18 mouse cellular contexts compared by ENCODE assay signal in the genomic region with DNA sequence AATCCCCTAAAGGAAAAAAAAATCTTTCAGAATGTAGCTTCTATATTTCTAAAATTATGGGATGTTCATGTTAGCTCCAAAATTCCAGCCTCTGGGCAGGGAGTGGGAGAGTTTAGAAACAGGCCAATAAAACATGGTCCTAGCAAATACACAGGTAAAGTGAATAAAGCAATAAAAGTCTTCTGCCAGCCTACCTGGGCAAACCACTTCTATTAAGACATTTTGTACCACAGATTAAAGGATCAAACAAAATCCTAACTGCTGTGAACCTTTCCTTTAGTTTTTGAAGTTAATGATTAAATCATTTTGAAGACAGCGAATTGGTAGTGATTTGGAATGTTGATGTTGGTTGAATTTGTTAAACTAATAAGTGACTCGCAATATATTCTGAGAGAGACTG.
DNase-seq lines count a peak whose midpoint lies in the region; ATAC-seq and TF ChIP-seq lines count a peak whose summit lies in the region.
"Had no signal": no experiment of that assay in that cellular context is flagged by ENCODE, and none has a peak within 500 bp of the region (broad histone marks: within the 10 kb centered on the region; RNA-seq: fewer than 3 reads in every experiment).

No protein-coding gene starts in this region.

- H3K4me1 ChIP-seq in liver, adult 2 months (ENCODE audit: control insufficient read depth, insufficient read depth, low read length): peaks cover 7% of the 10 kb centered on the region
- H3K4me1 ChIP-seq in liver, embryonic 12.5 days: no peaks in the 10 kb centered on the region
- H3K4me1 ChIP-seq in intestine, embryonic 15.5 days (replicated peaks): 0 out of 2 replicates have a peak, but pooled peaks cover 2% of the 10 kb centered on the region
- H3K4me1 ChIP-seq in intestine, postnatal 0 days (replicated peaks; ENCODE audit: control insufficient read depth, insufficient read depth, low read length): no peaks in the 10 kb centered on the region
- H3K4me1 ChIP-seq: embryonic facial prominence, embryonic 12.5 days; forebrain, embryonic 13.5 days; forebrain, embryonic 15.5 days had no signal

- TF ChIP-seq CTCF in liver, adult 2 months (IDR thresholded peaks at IDR 0.05; ENCODE audit: low read depth, low read length): no peak
- TF ChIP-seq CTCF in intestine, postnatal 0 days (IDR thresholded peaks at IDR 0.05; ENCODE audit: low read depth): no peak

- no peak overlapping the region for H3K4me2 ChIP-seq in liver, embryonic 12.5 days
- no peak overlapping the region for H3K4me2 ChIP-seq in intestine, embryonic 15.5 days (replicated peaks)
- H3K4me2 ChIP-seq in intestine, postnatal 0 days (replicated peaks; ENCODE audit: low read depth): no peak overlapping the region
- H3K4me2 ChIP-seq: embryonic facial prominence, embryonic 12.5 days; forebrain, embryonic 13.5 days; forebrain, embryonic 15.5 days had no signal

- DNase-seq in liver, adult 2 months (ENCODE audit: extremely low read depth, low read depth, low spot score): peak; percentile 85
- DNase-seq in retina, embryonic 14.5 days (ENCODE audit: low spot score): no peak
- no peak for DNase-seq in gastrocnemius, postnatal 4 days (ENCODE audit: low spot score in 2 of 2)
- DNase-seq: adrenal gland, adult 2 months; adrenal gland, postnatal 14 days; adrenal gland, postnatal 36 days; cerebellum, adult 11-12 months; cerebellum, adult 2 months; cerebellum, adult 9-10 months; cerebellum, postnatal 10 days; cerebellum, postnatal 25 days had no signal

- 34% methylated on average over 2 of the region's 2 CpGs for WGBS in liver, adult 2 months
- WGBS in liver, embryonic 12.5 days (ENCODE audit: insufficient replicate concordance): 56% methylated on average over 2 of the region's 2 CpGs
- 49% methylated on average over 2 of the region's 2 CpGs for WGBS in intestine, embryonic 15.5 days
- 19% methylated on average over 2 of the region's 2 CpGs for WGBS in intestine, postnatal 0 days

- TF ChIP-seq POLR2A in liver, adult 2 months (IDR thresholded peaks at IDR 0.05; ENCODE audit: extremely low read depth, insufficient read depth, low read length): no peak

- H3K79me2 ChIP-seq in liver, adult 2 months (ENCODE audit: control insufficient read depth, insufficient read depth, low read length): no peaks in the 10 kb centered on the region

- H3K9me3 ChIP-seq in liver, embryonic 12.5 days (replicated peaks): no peaks in the 10 kb centered on the region
- H3K9me3 ChIP-seq in intestine, embryonic 15.5 days: no peaks in the 10 kb centered on the region
- no peaks in the 10 kb centered on the region for H3K9me3 ChIP-seq in intestine, postnatal 0 days (ENCODE audit: control insufficient read depth)
- H3K9me3 ChIP-seq: embryonic facial prominence, embryonic 10.5 days; embryonic facial prominence, embryonic 12.5 days; forebrain, embryonic 13.5 days; forebrain, embryonic 15.5 days had no signal

- H3K27ac ChIP-seq in liver, adult 2 months (replicated peaks; ENCODE audit: insufficient read depth, low read depth, low read length): no peak overlapping the region
- no peak overlapping the region for H3K27ac ChIP-seq in liver, embryonic 12.5 days
- H3K27ac ChIP-seq in intestine, embryonic 15.5 days: no peak overlapping the region
- no peak overlapping the region for H3K27ac ChIP-seq in intestine, postnatal 0 days (ENCODE audit: low read depth, low read length)
- H3K27ac ChIP-seq: embryonic facial prominence, embryonic 10.5 days; embryonic facial prominence, embryonic 12.5 days; forebrain, embryonic 13.5 days; forebrain, embryonic 15.5 days had no signal

- no peak overlapping the region for H3K4me3 ChIP-seq in liver, adult 2 months (ENCODE audit: insufficient read depth, low read depth, low read length)
- no peak overlapping the region for H3K4me3 ChIP-seq in liver, embryonic 12.5 days
- no peak overlapping the region for H3K4me3 ChIP-seq in intestine, embryonic 15.5 days (replicated peaks)
- H3K4me3 ChIP-seq in intestine, postnatal 0 days (ENCODE audit: low read depth, low read length): no peak overlapping the region
- H3K4me3 ChIP-seq: embryonic facial prominence, embryonic 10.5 days; embryonic facial prominence, embryonic 12.5 days; forebrain, embryonic 13.5 days; forebrain, embryonic 15.5 days had no signal

- H3K27me3 ChIP-seq in liver, adult 2 months (ENCODE audit: control insufficient read depth, insufficient read depth, low read length): no peaks in the 10 kb centered on the region
- H3K27me3 ChIP-seq in liver, embryonic 12.5 days (replicated peaks): no peaks in the 10 kb centered on the region
- no peaks in the 10 kb centered on the region for H3K27me3 ChIP-seq in intestine, embryonic 15.5 days (replicated peaks)
- H3K27me3 ChIP-seq in intestine, postnatal 0 days (replicated peaks; ENCODE audit: control insufficient read depth, insufficient read depth, low read length): no peaks in the 10 kb centered on the region
- H3K27me3 ChIP-seq: embryonic facial prominence, embryonic 12.5 days; forebrain, embryonic 13.5 days; forebrain, embryonic 15.5 days had no signal

- no peak overlapping the region for H3K9ac ChIP-seq in liver, adult 2 months (ENCODE audit: low read depth, low read length)
- no peak overlapping the region for H3K9ac ChIP-seq in liver, embryonic 12.5 days
- no peak overlapping the region for H3K9ac ChIP-seq in intestine, embryonic 15.5 days
- no peak overlapping the region for H3K9ac ChIP-seq in intestine, postnatal 0 days (ENCODE audit: low read depth, low read length)
- H3K9ac ChIP-seq: embryonic facial prominence, embryonic 12.5 days; forebrain, embryonic 13.5 days; forebrain, embryonic 15.5 days had no signal

- no peak for ATAC-seq in liver, embryonic 12.5 days
- ATAC-seq in intestine, embryonic 15.5 days: peak; percentile 75; the same call in 1 of the 2 replicates
- 0 out of 2 replicates have a peak, but pooled peaks have one; percentile 38 for ATAC-seq in intestine, postnatal 0 days
- ATAC-seq: forebrain, embryonic 13.5 days; forebrain, embryonic 15.5 days had no signal

- H3K36me3 ChIP-seq in liver, adult 2 months (ENCODE audit: control insufficient read depth, insufficient read depth, low read length): no peaks in the 10 kb centered on the region
- H3K36me3 ChIP-seq in liver, embryonic 12.5 days: no peaks in the 10 kb centered on the region
- no peaks in the 10 kb centered on the region for H3K36me3 ChIP-seq in intestine, embryonic 15.5 days
- H3K36me3 ChIP-seq in intestine, postnatal 0 days (ENCODE audit: control insufficient read depth, insufficient read depth): no peaks in the 10 kb centered on the region
- H3K36me3 ChIP-seq: embryonic facial prominence, embryonic 10.5 days; embryonic facial prominence, embryonic 12.5 days; forebrain, embryonic 15.5 days had no signal
